Mouse (Mus musculus) hindbrain, embryonic 10.5 days (tissue): ENCODE results near the gene Tsc1. TPM values are rescaled to one million over a fixed set of nuclear protein-coding genes. Genes with fewer than 3 reads are reported as not detected.

Experiments used
- DNase-seq: peaks from one replicate; pipeline ENCODE4 v3.0.0-alpha.2; 2017; ENCODE audit warnings: low spot score
- H3K27ac ChIP-seq: fragments of 300-500 bp; sonication (generic); 2 replicates; pipeline ENCODE4 v1.5.1; 2016; ENCODE audit warnings: mild to moderate bottlenecking, moderate library complexity
- H3K27me3 ChIP-seq: fragments of 300-500 bp; sonication (generic); 2 replicates; pipeline ENCODE4 v1.6.1; 2016; ENCODE audit warnings: mild to moderate bottlenecking; ENCODE audit not compliant: poor library complexity, insufficient read depth, severe bottlenecking
- H3K36me3 ChIP-seq: fragments of 300-500 bp; sonication (generic); 2 replicates; pipeline ENCODE4 v1.6.1; 2016; ENCODE audit warnings: mild to moderate bottlenecking, moderate library complexity
- H3K4me1 ChIP-seq: fragments of 300-500 bp; sonication (generic); replicated peaks from 2 replicates; pipeline ENCODE4 v1.6.1; 2016; ENCODE audit warnings: mild to moderate bottlenecking
- H3K4me3 ChIP-seq: fragments of 300-500 bp; sonication (generic); 2 replicates; pipeline ENCODE4 v1.5.1; 2016; ENCODE audit warnings: mild to moderate bottlenecking, moderate library complexity
- H3K9me3 ChIP-seq: fragments of 300-500 bp; sonication (generic); 2 replicates; pipeline ENCODE4 v1.6.1; 2016; ENCODE audit warnings: mild to moderate bottlenecking, moderate library complexity
- WGBS: fragments of 180-500 bp; shearing (Covaris S2); methylation state at CpG from one replicate; pipeline ENCODE4 v1.1.7; 2016; 5-methylcytosine and 5-hydroxymethylcytosine counted together
- polyA plus RNA-seq: library from polyadenylated mRNA; unstranded; fragments of >200 nt; fragmentation: Nextera tagmentation; extraction: Ambion mirVana; gene quantifications from 2 replicates; pipeline ENCODE4 v1.2.1, GENCODE M21; 2016

Gene Tsc1
- polyA plus RNA-seq, 1 experiment from 2014 or later: 23.8 TPM

DNA sequence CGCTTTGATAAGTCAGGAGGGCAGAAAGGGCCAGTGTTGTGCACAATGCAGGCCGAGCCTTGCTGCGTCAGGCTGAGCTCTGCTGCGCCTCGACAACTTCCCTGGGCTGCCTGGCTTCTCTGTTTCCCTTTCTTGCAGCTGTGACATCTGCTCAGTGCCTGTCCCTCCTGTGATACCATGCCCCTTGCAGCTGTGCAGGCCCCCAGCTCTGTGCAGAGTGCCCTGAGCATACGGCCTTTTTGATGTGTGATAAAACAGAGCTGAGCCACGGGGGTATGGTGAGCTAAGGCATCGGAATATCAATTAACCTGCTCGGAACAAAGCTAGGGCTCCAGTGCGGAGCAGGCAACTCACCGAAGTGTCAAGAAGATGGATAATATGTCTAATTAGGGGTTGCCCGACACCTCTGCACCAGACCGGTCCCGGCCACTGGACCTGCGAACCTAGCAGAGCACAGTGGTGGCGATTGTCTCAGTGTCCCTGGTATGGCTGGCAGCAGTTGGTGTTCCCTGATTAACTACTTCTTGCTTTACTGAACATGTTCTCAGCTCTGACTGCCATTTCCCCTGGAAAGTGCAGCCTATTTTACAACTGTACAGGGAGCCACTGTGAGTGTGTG is 86.9 kb downstream of the Tsc1 start:
- no peaks in the 10 kb centered on the region for H3K36me3 ChIP-seq

DNA sequence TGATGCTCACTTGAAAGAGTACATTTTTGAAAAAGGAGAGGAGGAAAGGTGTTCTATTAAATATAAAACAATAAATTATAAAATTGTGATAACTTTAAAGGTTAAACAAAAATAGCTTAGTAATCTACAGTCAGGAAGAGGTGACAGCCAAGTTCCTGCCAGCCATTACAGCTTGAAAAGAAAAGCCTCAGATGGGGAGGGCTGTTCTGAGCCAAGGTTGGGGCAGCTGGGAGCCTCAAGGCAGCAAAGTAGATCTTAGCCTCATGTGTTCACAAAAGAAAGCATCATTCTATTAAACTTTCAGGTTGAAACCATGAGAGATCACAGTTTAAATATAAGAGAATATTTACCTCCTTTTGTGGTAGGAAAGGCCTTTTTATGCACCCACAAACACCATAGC is 89.6 kb downstream of the Tsc1 start:
- no peak for DNase-seq

More for the DNA sequence above, 86.9 kb downstream of the Tsc1 start:
- peaks cover 32% of the 10 kb centered on the region for H3K4me1 ChIP-seq
- peak; percentile 40 for DNase-seq
- H3K27ac ChIP-seq: peak overlapping the region; percentile 78
- H3K27me3 ChIP-seq: peaks cover 22% of the 10 kb centered on the region
- WGBS: 20% methylated on average over 16 of the region's 16 CpGs
- H3K9me3 ChIP-seq: no peaks in the 10 kb centered on the region
- H3K4me3 ChIP-seq: no peak overlapping the region; the same call in 1 of the 2 replicates

GRCm38 (mm10) chr2:28737112-28737511 is 96.1 kb downstream of the Tsc1 start:
- no peak for DNase-seq
- H3K9me3 ChIP-seq: no peaks in the 10 kb centered on the region
- H3K27me3 ChIP-seq: peaks cover 12% of the 10 kb centered on the region
- H3K4me3 ChIP-seq: no peak overlapping the region
- H3K36me3 ChIP-seq: no peaks in the 10 kb centered on the region
- 93% methylated on average over 5 of the region's 5 CpGs for WGBS
- no peak overlapping the region for H3K27ac ChIP-seq
- H3K4me1 ChIP-seq: peaks cover 16% of the 10 kb centered on the region; the same call in 1 of the 2 replicates

More for the DNA sequence above, 89.6 kb downstream of the Tsc1 start:
- no peak overlapping the region for H3K27ac ChIP-seq
- H3K27me3 ChIP-seq: peaks cover 18% of the 10 kb centered on the region
- no peaks in the 10 kb centered on the region for H3K9me3 ChIP-seq
- no peaks in the 10 kb centered on the region for H3K36me3 ChIP-seq
- peaks cover 30% of the 10 kb centered on the region for H3K4me1 ChIP-seq
- H3K4me3 ChIP-seq: no peak overlapping the region

GRCm38 (mm10) chr2:28740159-28740558 is 99.1 kb downstream of the Tsc1 start:
- no peak for DNase-seq
- H3K4me3 ChIP-seq: no peak overlapping the region
- 89% methylated on average over 5 of the region's 5 CpGs for WGBS
- no peaks in the 10 kb centered on the region for H3K9me3 ChIP-seq
- peaks cover 12% of the 10 kb centered on the region for H3K27me3 ChIP-seq
- peaks cover 16% of the 10 kb centered on the region; the same call in 1 of the 2 replicates for H3K4me1 ChIP-seq
- H3K27ac ChIP-seq: no peak overlapping the region
- H3K36me3 ChIP-seq: no peaks in the 10 kb centered on the region

Other genes starting within 250 kb of the Tsc1 start
- 4.3 and 5.2 TPM in 2 replicates for gene Ppp1r26, start 194.4 kb upstream of the Tsc1 start, polyA plus RNA-seq
- gene 1700007K13Rik, start 174.9 kb upstream of the Tsc1 start, polyA plus RNA-seq: 2.3 and 3.6 TPM in 2 replicates
- gene Mrps2, start 173.2 kb upstream of the Tsc1 start, polyA plus RNA-seq: 61.7 and 63.1 TPM in 2 replicates
- gene Gbgt1, start 144.3 kb upstream of the Tsc1 start, polyA plus RNA-seq: 0.14 TPM in 1 of 2 replicates, not detected in the other
- 0.70 TPM in 1 of 2 replicates, not detected in the other for gene Gm10134, start 135.1 kb upstream of the Tsc1 start, polyA plus RNA-seq
- gene Ralgds, start 128.1 kb upstream of the Tsc1 start, polyA plus RNA-seq: 48.5 and 67.5 TPM in 2 replicates
- not detected in 2 replicates for gene Cel, start 77.8 kb upstream of the Tsc1 start, polyA plus RNA-seq
- gene Gtf3c5, start 57.5 kb upstream of the Tsc1 start, polyA plus RNA-seq: 59.8 and 61.0 TPM in 2 replicates
- 3.4 and 4.7 TPM in 2 replicates for gene Gfi1b, start 19.2 kb upstream of the Tsc1 start, polyA plus RNA-seq
- gene Spaca9, start 58.5 kb downstream of the Tsc1 start, polyA plus RNA-seq: 4.4 TPM in 2 replicates
- gene Ak8, start 58.9 kb downstream of the Tsc1 start, polyA plus RNA-seq: 0.73 and 1.7 TPM in 2 replicates
- gene Gtf3c4, start 199.1 kb downstream of the Tsc1 start, polyA plus RNA-seq: 21.1 and 23.7 TPM in 2 replicates
- gene Ddx31, start 199.2 kb downstream of the Tsc1 start, polyA plus RNA-seq: 16.7 and 21.5 TPM in 2 replicates